Mouse (Mus musculus) liver, postnatal 0 days (tissue): ENCODE measurements at regions not wholly inside any gene's neighbourhood (a gene's known extent, or its start where the extent isn't known, plus 50 kb on each side); places are given as distances from the start of the nearest gene placed in this dataset.

Experiments
- ATAC-seq: fragments of 200-750 bp; cut with Nextera tagmentation; 2 replicates; pipeline ENCODE4 v1.8.0; 2017; ENCODE audit warnings: mild to moderate bottlenecking, moderate library complexity
- DNase-seq: peaks from one replicate; pipeline ENCODE4 v3.0.0-alpha.2; 2016
- H3K27ac ChIP-seq: fragments of 300-500 bp; sonication (generic); 2 replicates; pipeline ENCODE4 v1.5.1; 2014; ENCODE audit warnings: antibody characterized with exemption, moderate library complexity, mild to moderate bottlenecking, low read depth
- H3K27me3 ChIP-seq: fragments of 300-500 bp; sonication (generic); 2 replicates; pipeline ENCODE4 v1.6.1; 2014; ENCODE audit warnings: low read length, control low read depth, mixed read lengths; ENCODE audit not compliant: insufficient read depth
- H3K36me3 ChIP-seq: fragments of 300-500 bp; sonication (generic); replicated peaks from 2 replicates; pipeline ENCODE4 v1.6.1; 2014; ENCODE audit warnings: mild to moderate bottlenecking, control low read depth, low read length, moderate library complexity, mixed read lengths; ENCODE audit not compliant: insufficient read depth
- H3K4me1 ChIP-seq: fragments of 300-500 bp; sonication (generic); 2 replicates; pipeline ENCODE4 v1.6.1; 2014; ENCODE audit warnings: antibody characterized with exemption, mild to moderate bottlenecking, control low read depth; ENCODE audit not compliant: insufficient read depth
- H3K4me2 ChIP-seq: fragments of 300-500 bp; sonication (generic); 2 replicates; pipeline ENCODE4 v1.6.1; 2014; ENCODE audit warnings: low read depth, mild to moderate bottlenecking, low read length, moderate library complexity, mixed read lengths
- H3K4me3 ChIP-seq: fragments of 300-500 bp; sonication (generic); 2 replicates; pipeline ENCODE4 v1.5.1; 2014; ENCODE audit warnings: low read depth, low read length
- H3K9ac ChIP-seq: fragments of 300-500 bp; sonication (generic); replicated peaks from 2 replicates; pipeline ENCODE4 v1.6.1; 2014; ENCODE audit warnings: mild to moderate bottlenecking, moderate library complexity
- H3K9me3 ChIP-seq: fragments of 300-500 bp; sonication (generic); 2 replicates; pipeline ENCODE4 v1.6.1; 2016; ENCODE audit warnings: mild to moderate bottlenecking, control low read depth, low read length, mixed read lengths
- CTCF ChIP-seq: sonication (generic); IDR thresholded peaks from 2 replicates; pipeline ENCODE4 v1.5.1; 2016; ENCODE audit warnings: antibody characterized with exemption, low read depth
- EP300 ChIP-seq: IDR thresholded peaks from 2 replicates; pipeline ENCODE4 v1.6.1; 2016; ENCODE audit warnings: antibody characterized with exemption, low read depth, mild to moderate bottlenecking
- WGBS: fragments of 180-500 bp; shearing (Covaris S2); extraction: QIAGEN DNeasy Blood & Tissue Kit; methylation state at CpG from one replicate; pipeline ENCODE4 v1.1.7; 2014; ENCODE audit not compliant: insufficient replicate concordance; 5-methylcytosine and 5-hydroxymethylcytosine counted together

GRCm38 (mm10) chr1:194565574-194565973 lies 52.4 kb upstream of the Plxna2 start:
- WGBS = 88% methylated on average over 1 of the region's 1 CpGs
- Histone ChIP-seq H3K9me3 (no peaks in the 10 kb centered on the region), H3K36me3 (no peaks in the 10 kb centered on the region), H3K27ac (no peak overlapping the region), H3K4me2 (no peak overlapping the region), H3K9ac (no peak overlapping the region), H3K27me3 (no peaks in the 10 kb centered on the region), H3K4me1 (no peaks in the 10 kb centered on the region; the same call in 1 of the 2 replicates), H3K4me3 (no peak overlapping the region)
- ATAC-seq = no peak
- TF ChIP-seq EP300 (no peak), CTCF (no peak)
- no peak for DNase-seq

- H3K27ac ChIP-seq = no peak overlapping the region
- H3K9ac ChIP-seq = no peak overlapping the region
- no peak for DNase-seq
- no peaks in the 10 kb centered on the region for H3K9me3 ChIP-seq
- no peak overlapping the region for H3K4me2 ChIP-seq
- whole genome bisulfite sequencing = 63% methylated on average over 2 of the region's 2 CpGs
- no peak for ATAC-seq
- no peak overlapping the region for H3K4me3 ChIP-seq
- H3K4me1 ChIP-seq = no peaks in the 10 kb centered on the region; the same call in 1 of the 2 replicates
- H3K36me3 ChIP-seq = no peaks in the 10 kb centered on the region
- no peaks in the 10 kb centered on the region for H3K27me3 ChIP-seq
- no peak for TF ChIP-seq CTCF
- no peak for TF ChIP-seq EP300
Measured at GRCm38 (mm10) chr1:194563946-194564345, 54.1 kb upstream of the Plxna2 start.

- WGBS = 46% methylated on average over 1 of the region's 1 CpGs
- no peak for DNase-seq
Measured at GRCm38 (mm10) chr1:194561098-194561497, 56.9 kb upstream of the Plxna2 start.

GRCm38 (mm10) chr1:194548661-194549060 lies 69.4 kb upstream of the Plxna2 start:
- ATAC-seq (no peak), DNase-seq (no peak)
- no peaks in the 10 kb centered on the region for H3K27me3 ChIP-seq
- H3K4me3 ChIP-seq = no peak overlapping the region
- no peaks in the 10 kb centered on the region for H3K4me1 ChIP-seq
- no peaks in the 10 kb centered on the region for H3K36me3 ChIP-seq
- H3K9me3 ChIP-seq = no peaks in the 10 kb centered on the region
- H3K27ac ChIP-seq = no peak overlapping the region
- no peak overlapping the region for H3K4me2 ChIP-seq
- TF ChIP-seq CTCF (no peak), EP300 (no peak)
- no peak overlapping the region for H3K9ac ChIP-seq

More at GRCm38 (mm10) chr1:194561098-194561497, 56.9 kb upstream of the Plxna2 start:
- H3K9ac ChIP-seq = no peak overlapping the region
- H3K9me3 ChIP-seq = no peaks in the 10 kb centered on the region
- H3K27me3 ChIP-seq = no peaks in the 10 kb centered on the region
- ATAC-seq = no peak
- H3K36me3 ChIP-seq = no peaks in the 10 kb centered on the region
- no peak overlapping the region for H3K4me3 ChIP-seq
- H3K4me2 ChIP-seq = no peak overlapping the region
- TF ChIP-seq EP300 = no peak
- TF ChIP-seq CTCF = no peak
- no peaks in the 10 kb centered on the region; the same call in 1 of the 2 replicates for H3K4me1 ChIP-seq
- H3K27ac ChIP-seq = no peak overlapping the region

GRCm38 (mm10) chr1:194548243-194548642 lies 69.8 kb upstream of the Plxna2 start:
- no peaks in the 10 kb centered on the region for H3K36me3 ChIP-seq

GRCm38 (mm10) chr1:194540923-194541322 lies 77.1 kb upstream of the Plxna2 start:
- no peak overlapping the region for H3K27ac ChIP-seq
- no peak for DNase-seq
- 70% methylated on average over 2 of the region's 2 CpGs for WGBS

More at GRCm38 (mm10) chr1:194548243-194548642, 69.8 kb upstream of the Plxna2 start:
- TF ChIP-seq EP300 = no peak
- no peak for TF ChIP-seq CTCF
- no peaks in the 10 kb centered on the region for H3K27me3 ChIP-seq
- 77% methylated on average over 1 of the region's 1 CpGs for WGBS
- no peak overlapping the region for H3K27ac ChIP-seq
- no peaks in the 10 kb centered on the region for H3K9me3 ChIP-seq
- H3K4me1 ChIP-seq = no peaks in the 10 kb centered on the region
- ATAC-seq (no peak), DNase-seq (no peak)
- H3K9ac ChIP-seq = no peak overlapping the region
- no peak overlapping the region for H3K4me2 ChIP-seq
- H3K4me3 ChIP-seq = no peak overlapping the region

More at GRCm38 (mm10) chr1:194540923-194541322, 77.1 kb upstream of the Plxna2 start:
- Histone ChIP-seq H3K36me3 (no peaks in the 10 kb centered on the region), H3K27me3 (no peaks in the 10 kb centered on the region), H3K4me3 (no peak overlapping the region), H3K9ac (no peak overlapping the region), H3K4me1 (no peaks in the 10 kb centered on the region), H3K4me2 (no peak overlapping the region), H3K9me3 (no peaks in the 10 kb centered on the region)
- ATAC-seq = no peak
- TF ChIP-seq CTCF = no peak
- TF ChIP-seq EP300 = no peak
